Mouse (Mus musculus) forebrain, embryonic 16.5 days (tissue): Measurements from ENCODE around the gene Aifm3. TPM values are rescaled to one million over a fixed set of nuclear protein-coding genes. Genes with fewer than 3 reads are reported as not detected.
"Not testable (repeated sequence)": the region's sequence is repeated elsewhere in the genome, so short reads cannot be mapped to it uniquely, and the experiment has no call there.

Experiments used
- ATAC-seq: fragments of 200-750 bp; cut with Nextera tagmentation; 2 replicates; pipeline ENCODE4 v1.8.0; 2017; ENCODE audit warnings: mild to moderate bottlenecking, moderate library complexity
- H3K27ac ChIP-seq: fragments of 300-500 bp; sonication (generic); 2 replicates; pipeline ENCODE4 v1.5.1; 2014; ENCODE audit warnings: low read length, control low read depth
- H3K27me3 ChIP-seq: fragments of 300-500 bp; sonication (generic); replicated peaks from 2 replicates; pipeline ENCODE4 v1.6.1; 2014; ENCODE audit warnings: low read length; ENCODE audit not compliant: control insufficient read depth, insufficient read depth
- H3K36me3 ChIP-seq: fragments of 300-500 bp; sonication (generic); 2 replicates; pipeline ENCODE4 v1.6.1; 2014; ENCODE audit not compliant: control insufficient read depth, insufficient read depth
- H3K4me1 ChIP-seq: fragments of 300-500 bp; sonication (generic); replicated peaks from 2 replicates; pipeline ENCODE4 v1.6.1; 2014; ENCODE audit warnings: low read length; ENCODE audit not compliant: control insufficient read depth, insufficient read depth
- H3K4me2 ChIP-seq: fragments of 300-500 bp; sonication (generic); 2 replicates; pipeline ENCODE4 v1.6.1; 2014; ENCODE audit warnings: mild to moderate bottlenecking, low read length, control low read depth
- H3K4me3 ChIP-seq: fragments of 300-500 bp; sonication (generic); replicated peaks from 2 replicates; pipeline ENCODE4 v1.5.1; 2014; ENCODE audit warnings: mild to moderate bottlenecking, low read length, control low read depth
- H3K9ac ChIP-seq: fragments of 300-500 bp; sonication (generic); replicated peaks from 2 replicates; pipeline ENCODE4 v1.6.1; 2014; ENCODE audit warnings: low read depth, low read length, control low read depth
- H3K9me3 ChIP-seq: fragments of 300-500 bp; sonication (generic); 2 replicates; pipeline ENCODE4 v1.6.1; 2016; ENCODE audit warnings: low read length; ENCODE audit not compliant: control insufficient read depth
- WGBS: fragments of 180-500 bp; shearing (Covaris S2); extraction: QIAGEN DNeasy Blood & Tissue Kit; methylation state at CpG from one replicate; pipeline ENCODE4 v1.1.7; 2014; 5-methylcytosine and 5-hydroxymethylcytosine counted together
- polyA plus RNA-seq: library from polyadenylated mRNA; unstranded; fragments of >200 nt; fragmentation: Nextera tagmentation; extraction: Ambion mirVana; gene quantifications from 2 replicates; pipeline ENCODE4 v1.2.1, GENCODE M21; 2015

Gene Aifm3
- polyA plus RNA-seq, 1 experiment from 2014 or later: 12.6 TPM

DNA sequence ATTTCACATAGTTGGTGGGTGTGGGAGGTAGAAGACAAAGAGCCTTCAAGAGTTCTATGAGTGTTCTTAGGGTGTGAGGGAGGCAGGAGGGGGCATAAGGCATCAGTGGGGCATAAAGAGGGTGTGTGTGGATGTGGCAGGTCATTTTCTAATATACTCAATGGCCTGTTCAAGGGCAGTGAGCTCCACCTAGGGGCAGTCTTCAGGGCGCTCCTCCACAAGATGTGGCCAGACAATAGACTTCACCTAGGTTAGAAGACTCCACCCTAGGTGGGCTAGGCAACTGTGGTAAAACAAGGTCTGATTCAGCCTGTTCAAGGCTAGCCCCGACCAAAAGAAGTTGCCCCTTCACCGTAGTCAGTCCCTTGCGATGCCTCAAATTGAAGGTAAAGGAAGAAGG, 42.9 kb downstream of the Aifm3 start:
- H3K4me2 ChIP-seq: no peak overlapping the region
- H3K9me3 ChIP-seq: no peaks in the 10 kb centered on the region
- ATAC-seq: no peak
- no peak overlapping the region for H3K9ac ChIP-seq
- H3K4me1 ChIP-seq: peaks cover 16% of the 10 kb centered on the region
- no peak overlapping the region for H3K4me3 ChIP-seq
- H3K27me3 ChIP-seq: no peaks in the 10 kb centered on the region
- 68% methylated on average over 4 of the region's 4 CpGs for WGBS
- H3K27ac ChIP-seq: no peak overlapping the region
- peaks cover 3% of the 10 kb centered on the region; the same call in 1 of the 2 replicates for H3K36me3 ChIP-seq

DNA sequence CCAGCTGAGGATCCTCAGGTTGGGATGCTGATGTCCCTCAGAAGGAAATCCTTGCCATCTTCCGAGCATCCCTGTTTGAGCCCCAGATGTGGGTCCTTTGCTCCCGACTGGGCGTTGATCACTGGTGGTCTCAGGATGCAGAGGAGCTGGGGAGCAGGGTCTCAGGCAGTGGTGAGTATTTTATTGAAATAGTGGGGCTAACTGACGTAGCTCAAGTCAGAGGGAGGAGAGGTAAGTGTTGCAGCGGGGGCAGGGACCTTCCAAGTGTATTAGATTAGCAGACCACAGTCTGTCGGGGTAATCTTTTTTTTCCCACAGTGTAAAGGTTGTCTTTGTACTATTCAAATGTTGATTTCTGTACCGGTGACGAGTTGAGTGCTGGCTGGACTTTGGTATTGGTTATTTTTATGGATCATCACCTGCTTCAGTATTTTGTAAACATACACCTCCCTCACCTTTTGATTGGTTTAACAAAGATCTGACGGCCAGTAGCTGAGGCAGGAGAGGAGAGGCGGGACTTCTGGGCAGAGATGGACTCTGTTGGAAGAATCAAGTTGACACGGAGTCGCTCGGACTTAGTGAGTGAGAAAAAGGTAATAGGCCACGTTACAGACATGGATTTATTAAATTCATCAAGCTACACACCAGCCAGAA, 43.4 kb downstream of the Aifm3 start:
- no peak overlapping the region for H3K4me3 ChIP-seq
- no peak overlapping the region for H3K4me2 ChIP-seq
- H3K9me3 ChIP-seq: no peaks in the 10 kb centered on the region
- H3K36me3 ChIP-seq: 0 out of 2 replicates have a peak, but pooled peaks cover 2% of the 10 kb centered on the region
- H3K27me3 ChIP-seq: no peaks in the 10 kb centered on the region
- H3K27ac ChIP-seq: no peak overlapping the region
- 74% methylated on average over 14 of the region's 14 CpGs for WGBS
- no peak for ATAC-seq
- no peak overlapping the region for H3K9ac ChIP-seq
- H3K4me1 ChIP-seq: peaks cover 16% of the 10 kb centered on the region

- WGBS: 95% methylated on average over 3 of the region's 3 CpGs
Observed at GRCm38 (mm10) chr16:17536584-17536983, 47.2 kb downstream of the Aifm3 start.

DNA sequence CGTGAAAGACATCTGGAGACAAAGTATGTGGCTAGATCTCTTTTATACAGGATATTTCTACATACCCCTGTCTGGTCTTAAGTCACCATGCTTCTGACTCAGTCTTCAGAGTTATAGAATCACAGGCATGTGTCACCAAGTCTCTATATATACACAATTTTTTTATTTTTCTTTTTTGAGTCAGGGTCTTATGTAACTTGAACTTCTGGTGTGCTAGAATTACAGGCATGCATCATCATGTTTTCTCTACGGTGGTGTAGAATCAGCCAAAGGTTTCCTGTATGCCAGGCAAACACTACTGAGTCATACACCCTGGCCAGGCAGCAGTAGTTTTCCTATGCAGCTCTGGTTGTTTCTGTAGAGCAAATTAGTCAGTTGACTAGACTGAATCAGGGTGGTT, 53.2 kb downstream of the Aifm3 start:
- H3K27me3 ChIP-seq: no peaks in the 10 kb centered on the region; the same call in 1 of the 2 replicates
- 84% methylated on average over 2 of the region's 2 CpGs for WGBS
- no peaks in the 10 kb centered on the region for H3K36me3 ChIP-seq
- H3K4me1 ChIP-seq: no peaks in the 10 kb centered on the region
- no peak overlapping the region for H3K9ac ChIP-seq
- ATAC-seq: no peak
- H3K4me3 ChIP-seq: no peak overlapping the region
- H3K4me2 ChIP-seq: no peak overlapping the region
- H3K9me3 ChIP-seq: no peaks in the 10 kb centered on the region
- H3K27ac ChIP-seq: no peak overlapping the region

More at GRCm38 (mm10) chr16:17536584-17536983, 47.2 kb downstream of the Aifm3 start:
- Histone ChIP-seq H3K4me1 (peaks cover 5% of the 10 kb centered on the region), H3K27ac (no peak overlapping the region), H3K27me3 (no peaks in the 10 kb centered on the region; the same call in 1 of the 2 replicates), H3K9ac (no peak overlapping the region), H3K4me2 (no peak overlapping the region), H3K9me3 (no peaks in the 10 kb centered on the region), H3K4me3 (no peak overlapping the region), H3K36me3 (no peaks in the 10 kb centered on the region)
- no peak for ATAC-seq

DNA sequence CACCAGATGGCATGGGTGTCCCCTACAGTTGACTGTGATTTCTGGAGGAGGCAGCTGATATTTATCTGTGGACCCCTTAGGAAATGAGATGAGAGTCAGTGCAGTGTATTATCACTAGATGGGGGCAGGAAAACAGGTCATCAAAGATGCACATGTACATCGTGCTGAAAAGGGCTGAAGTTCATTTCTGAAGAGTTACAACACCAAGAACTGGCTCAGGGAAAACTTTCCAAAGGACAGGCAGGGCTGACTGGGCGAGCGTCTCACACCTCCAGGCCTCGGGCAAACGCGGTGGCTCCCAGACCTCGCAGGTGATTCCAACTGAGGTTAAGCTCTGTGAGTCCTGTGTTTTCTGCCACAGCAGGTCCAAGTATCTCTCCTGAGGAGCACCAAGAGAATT, 63.4 kb downstream of the Aifm3 start:
- no peak overlapping the region for H3K9ac ChIP-seq
- no peaks in the 10 kb centered on the region for H3K9me3 ChIP-seq
- 89% methylated on average over 7 of the region's 7 CpGs for WGBS
- H3K27ac ChIP-seq: no peak overlapping the region
- peaks cover 10% of the 10 kb centered on the region for H3K4me1 ChIP-seq
- H3K4me3 ChIP-seq: no peak overlapping the region
- no peaks in the 10 kb centered on the region for H3K36me3 ChIP-seq
- H3K4me2 ChIP-seq: no peak overlapping the region
- no peaks in the 10 kb centered on the region for H3K27me3 ChIP-seq
- ATAC-seq: no peak

GRCm38 (mm10) chr16:17553910-17554685, 64.7 kb downstream of the Aifm3 start:
- WGBS: 5% methylated on average over 18 of the region's 18 CpGs
- H3K4me3 ChIP-seq: peak overlapping the region; percentile 26; the same call in 1 of the 2 replicates
- peak overlapping the region; percentile 41 for H3K4me2 ChIP-seq
- H3K27me3 ChIP-seq: no peaks in the 10 kb centered on the region
- no peak overlapping the region for H3K27ac ChIP-seq
- H3K36me3 ChIP-seq: no peaks in the 10 kb centered on the region
- peak; percentile 89 for ATAC-seq
- peaks cover 10% of the 10 kb centered on the region for H3K4me1 ChIP-seq
- H3K9me3 ChIP-seq: no peaks in the 10 kb centered on the region
- peak overlapping the region; percentile 31 for H3K9ac ChIP-seq

GRCm38 (mm10) chr16:17554702-17555101, 65.3 kb downstream of the Aifm3 start:
- H3K4me1 ChIP-seq, H3K4me3 ChIP-seq, H3K4me2 ChIP-seq, H3K9ac ChIP-seq, H3K36me3 ChIP-seq, ATAC-seq, H3K9me3 ChIP-seq, H3K27ac ChIP-seq, H3K27me3 ChIP-seq: not testable (repeated sequence)
- 8% methylated on average over 4 of the region's 4 CpGs for WGBS

GRCm38 (mm10) chr16:17556180-17556579, 66.8 kb downstream of the Aifm3 start:
- Histone ChIP-seq H3K4me3 (no peak overlapping the region), H3K4me1 (peaks cover 13% of the 10 kb centered on the region), H3K9me3 (no peaks in the 10 kb centered on the region), H3K36me3 (no peaks in the 10 kb centered on the region), H3K9ac (no peak overlapping the region), H3K27ac (no peak overlapping the region), H3K4me2 (no peak overlapping the region), H3K27me3 (no peaks in the 10 kb centered on the region)
- 86% methylated on average over 4 of the region's 4 CpGs for WGBS
- ATAC-seq: no peak

GRCm38 (mm10) chr16:17556907-17557306, 67.5 kb downstream of the Aifm3 start:
- Histone ChIP-seq H3K9ac (no peak overlapping the region), H3K27ac (no peak overlapping the region), H3K4me2 (no peak overlapping the region), H3K36me3 (no peaks in the 10 kb centered on the region), H3K4me3 (no peak overlapping the region), H3K4me1 (peaks cover 20% of the 10 kb centered on the region), H3K9me3 (no peaks in the 10 kb centered on the region), H3K27me3 (no peaks in the 10 kb centered on the region)
- no peak for ATAC-seq
- 60% methylated on average over 4 of the region's 4 CpGs for WGBS
